Mouse (Mus musculus) cerebellum, postnatal 25 days (tissue): ENCODE data around the gene Gm13279.
A peak's percentile ranks its signal among the peaks of the same experiment; 100 is the strongest.
"Not testable (repeated sequence)": the region's sequence is repeated elsewhere in the genome, so short reads cannot be mapped to it uniquely, and the experiment has no call there.

Experiments used
- DNase-seq, 2 experiments: peaks; one replicate each; pipeline ENCODE4 v3.0.0; 2021; ENCODE audit warnings: mixed read lengths in 2 of 2

The Gm13279 gene

DNA sequence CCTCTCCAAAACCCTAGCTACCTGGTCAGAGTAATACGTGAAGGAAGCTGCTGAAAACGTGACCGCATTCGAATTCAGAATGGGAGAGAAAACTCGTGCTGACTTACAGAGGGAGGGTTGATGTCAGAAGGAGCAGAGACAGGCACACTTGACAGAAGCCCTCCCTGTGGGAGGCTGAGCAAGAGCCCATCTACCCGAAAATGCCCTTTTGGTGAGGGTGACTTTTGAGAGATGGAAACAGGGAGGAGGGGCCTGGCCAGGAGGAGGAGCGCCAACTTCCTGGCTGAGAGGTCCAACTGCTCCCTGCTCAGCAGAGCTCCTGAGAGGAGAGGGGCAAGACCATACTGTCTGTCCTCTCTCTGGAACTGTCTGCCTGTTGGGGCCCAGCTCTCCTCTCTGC, 2.2 kb downstream of the Gm13279 start, which contains the start of gene Gm13285:
Gene Gm13285 (plus strand): TSS at position 301 of the 400 bp plus-strand sequence.
- not testable (repeated sequence) for DNase-seq

- DNase-seq = not testable (repeated sequence)
Measured at GRCm38 (mm10) chr4:88802954-88803353, 5.8 kb downstream of the Gm13279 start, which contains the start of gene Gm13287. Gene Gm13287, plus strand, starts transcription at chr4:88803254.

- DNase-seq = not testable (repeated sequence)
Measured at GRCm38 (mm10) chr4:88805231-88805630, 8.0 kb downstream of the Gm13279 start, which contains the start of gene Gm13288. Gene Gm13288, plus strand, starts transcription at chr4:88805531.

GRCm38 (mm10) chr4:88805761-88806160, 8.6 kb downstream of the Gm13279 start:
- peak; percentile 13 to 35 for DNase-seq

- no peak for DNase-seq
Measured at GRCm38 (mm10) chr4:88815928-88816327, 18.7 kb downstream of the Gm13279 start, which contains the start of gene Ifna7. Gene Ifna7, plus strand, starts transcription at chr4:88816228.

- DNase-seq = no peak
Measured at GRCm38 (mm10) chr4:88819659-88820058, 22.5 kb downstream of the Gm13279 start, which contains the start of gene Ifna11. Gene Ifna11, plus strand, starts transcription at chr4:88819959.

DNA sequence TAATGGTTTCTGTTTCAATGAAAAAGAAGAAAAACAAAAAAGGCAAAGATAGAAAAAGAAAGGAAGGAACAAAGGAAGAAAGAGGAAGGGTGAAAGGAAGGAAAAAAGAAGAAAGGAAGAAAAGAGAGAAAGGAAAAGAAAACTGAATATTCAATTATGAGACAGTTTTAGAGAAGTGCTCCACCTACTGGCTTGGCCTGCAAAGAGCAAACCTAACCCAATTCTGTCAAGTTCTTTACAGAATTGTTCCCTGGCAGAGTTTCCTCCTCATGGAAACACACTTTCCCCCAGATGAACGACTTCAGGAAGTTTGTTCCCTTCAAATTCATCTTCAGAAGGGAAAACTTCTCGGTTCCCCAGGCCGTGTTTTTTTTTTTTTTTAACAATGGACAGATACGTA, 25.8 kb downstream of the Gm13279 start:
- DNase-seq = peak in 1 of 2 experiments; percentile 17

- not testable (repeated sequence) for DNase-seq
Measured at GRCm38 (mm10) chr4:88827116-88827515, 29.9 kb downstream of the Gm13279 start, which contains the start of gene Ifna6. Gene Ifna6, plus strand, starts transcription at chr4:88827416.

- DNase-seq = peak in 1 of 2 experiments; percentile 33
Measured at GRCm38 (mm10) chr4:88830523-88830922, 33.3 kb downstream of the Gm13279 start.

DNA sequence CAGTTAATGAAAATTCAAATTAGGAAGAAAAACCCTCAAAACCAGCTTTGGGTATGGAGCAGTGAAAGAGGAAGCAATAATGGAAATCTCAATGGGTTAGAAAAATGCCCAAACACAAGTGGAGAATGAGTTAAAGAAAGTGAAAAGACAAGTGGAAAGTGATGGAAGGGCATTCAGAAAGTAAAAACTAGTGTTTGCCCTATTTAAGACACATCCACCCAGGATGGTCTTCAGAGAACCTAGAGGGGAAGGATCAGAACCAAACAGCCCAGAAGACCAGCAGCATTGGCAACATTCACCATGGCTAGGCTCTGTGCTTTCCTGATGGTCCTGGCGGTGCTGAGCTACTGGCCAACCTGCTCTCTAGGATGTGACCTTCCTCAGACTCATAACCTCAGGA, 38.0 kb downstream of the Gm13279 start, which contains the start of gene Ifna5:
Gene Ifna5 (plus strand): TSS at position 301 of the 400 bp plus-strand sequence.
- DNase-seq = not testable (repeated sequence)

DNA sequence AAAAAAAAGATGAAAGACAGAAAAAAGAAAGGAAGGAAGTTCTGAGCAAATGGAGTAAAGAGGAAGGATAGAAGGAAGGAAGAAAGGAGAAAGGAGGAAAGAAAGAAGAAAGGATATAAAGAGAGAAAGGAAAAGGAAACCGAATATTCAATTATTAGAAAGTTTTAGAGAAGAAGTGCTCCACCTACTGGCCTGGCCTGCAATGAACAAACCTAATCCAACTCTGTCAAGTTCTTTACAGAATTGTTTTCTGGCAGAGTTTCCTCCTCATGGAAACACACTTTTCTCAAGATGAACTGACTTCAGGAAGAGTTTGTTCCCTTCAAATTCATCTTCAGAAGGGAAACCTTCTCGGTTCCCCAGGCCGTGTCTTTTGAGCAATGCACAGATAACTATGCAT, 41.6 kb downstream of the Gm13279 start:
- peak in 1 of 2 experiments; percentile 5 for DNase-seq

- no peak for DNase-seq
Measured at GRCm38 (mm10) chr4:88840058-88840457, 42.9 kb downstream of the Gm13279 start.

GRCm38 (mm10) chr4:88841438-88841911, 44.3 kb downstream of the Gm13279 start, which contains the start of gene Ifna4:
Gene Ifna4, plus strand, starts transcription at chr4:88841861.
- DNase-seq = no peak

GRCm38 (mm10) chr4:88845334-88845733, 48.1 kb downstream of the Gm13279 start:
- DNase-seq = no peak
